8 mouse cellular contexts compared by ENCODE assay signal in the genomic region with DNA sequence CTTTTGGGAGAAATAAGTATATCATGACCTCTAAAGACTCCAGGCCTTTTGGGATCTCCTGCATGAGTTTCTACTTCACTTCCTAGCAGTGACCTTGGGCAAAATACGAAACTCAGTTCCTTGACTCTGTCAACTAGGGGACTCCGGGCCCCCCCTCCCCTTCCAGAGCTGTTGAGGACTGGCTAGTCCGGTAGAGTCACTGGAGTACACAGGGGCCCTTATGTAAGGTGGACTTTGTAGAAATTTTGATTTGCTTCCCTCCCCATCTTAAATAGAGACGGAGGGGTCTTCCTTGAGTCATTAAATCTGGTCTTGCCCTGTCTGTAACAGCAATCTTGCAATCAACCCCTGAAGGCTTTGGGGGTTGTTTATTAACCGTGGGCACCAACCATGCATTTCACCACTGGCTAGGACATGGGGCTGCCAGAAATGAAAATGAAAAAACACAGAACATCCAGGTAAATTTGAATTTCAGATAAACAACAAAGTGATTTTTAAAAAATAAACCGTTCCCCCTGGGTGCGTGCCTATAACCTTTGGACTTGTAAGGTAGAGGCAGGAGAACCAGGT. TPM values are rescaled to one million over a fixed set of nuclear protein-coding genes. Genes with fewer than 3 reads are reported as not detected.
DNase-seq lines count a peak whose midpoint lies in the region; ATAC-seq and TF ChIP-seq lines count a peak whose summit lies in the region.

No protein-coding gene starts in this region.

- H3K9ac ChIP-seq in lung, embryonic 15.5 days, result peak overlapping the region; percentile 41
- peak overlapping the region; percentile 97 for H3K9ac ChIP-seq in limb, embryonic 12.5 days (replicated peaks)

- no peak for ATAC-seq in lung, embryonic 15.5 days (ENCODE audit: borderline replicate concordance, extremely low read depth, low FRiP score, low TSS enrichment)
- no peak for ATAC-seq in limb, embryonic 12.5 days (ENCODE audit: insufficient number of reproducible peaks, insufficient read depth, low FRiP score, low TSS enrichment, low read depth)
- ATAC-seq in megakaryocyte progenitor cell, adult 5-6 weeks (replicated peaks; ENCODE audit: poor library complexity), result no peak

- H3K4me1 ChIP-seq in lung, embryonic 15.5 days, result peaks cover 34% of the 10 kb centered on the region
- peaks cover 61% of the 10 kb centered on the region for H3K4me1 ChIP-seq in hindbrain, embryonic 10.5 days (replicated peaks)
- H3K4me1 ChIP-seq in limb, embryonic 12.5 days (replicated peaks), result peaks cover 21% of the 10 kb centered on the region
- H3K4me1 ChIP-seq in small intestine, adult 2 months (ENCODE audit: control insufficient read depth, insufficient read depth, insufficient read length, low read length), result peaks cover 13% of the 10 kb centered on the region

- no peaks in the 10 kb centered on the region for H3K36me3 ChIP-seq in lung, embryonic 15.5 days
- H3K36me3 ChIP-seq in hindbrain, embryonic 10.5 days, result peaks cover 48% of the 10 kb centered on the region
- peaks cover 15% of the 10 kb centered on the region for H3K36me3 ChIP-seq in limb, embryonic 12.5 days
- H3K36me3 ChIP-seq in small intestine, adult 2 months (ENCODE audit: control insufficient read depth, insufficient read depth, low read length), result no peaks in the 10 kb centered on the region

- 56% methylated on average over 7 of the region's 7 CpGs for WGBS in lung, embryonic 15.5 days
- WGBS in hindbrain, embryonic 10.5 days, result 73% methylated on average over 7 of the region's 7 CpGs
- 66% methylated on average over 7 of the region's 7 CpGs for WGBS in limb, embryonic 12.5 days
- WGBS in small intestine, adult 2 months, result 39% methylated on average over 7 of the region's 7 CpGs

- peak overlapping the region; percentile 96 for H3K4me3 ChIP-seq in lung, embryonic 15.5 days
- H3K4me3 ChIP-seq in hindbrain, embryonic 10.5 days, result peak overlapping the region; percentile 89
- peak overlapping the region; percentile 96 for H3K4me3 ChIP-seq in limb, embryonic 12.5 days (replicated peaks)
- peak overlapping the region; percentile 99; the same call in 1 of the 2 replicates for H3K4me3 ChIP-seq in small intestine, adult 2 months (ENCODE audit: low read depth, low read length)

- no peak for TF ChIP-seq CTCF in small intestine, adult 2 months (IDR thresholded peaks at IDR 0.05; ENCODE audit: extremely low read depth, insufficient read length, insufficient replicate concordance, low read depth, low read length)

- no peak for DNase-seq in lung, postnatal 10 days
- DNase-seq in hindbrain, embryonic 10.5 days (ENCODE audit: low spot score), result no peak
- DNase-seq in adrenal gland, postnatal 36 days, result no peak
- no peak for DNase-seq in layer of hippocampus, postnatal 25 days (ENCODE audit: extremely low spot score in 1 of 2, low spot score in 1 of 2)

- TF ChIP-seq POLR2A in small intestine, adult 2 months (IDR thresholded peaks at IDR 0.05; ENCODE audit: low read depth, low read length), result no peak

- no peaks in the 10 kb centered on the region for H3K9me3 ChIP-seq in lung, embryonic 15.5 days
- no peaks in the 10 kb centered on the region for H3K9me3 ChIP-seq in hindbrain, embryonic 10.5 days
- H3K9me3 ChIP-seq in limb, embryonic 12.5 days, result no peaks in the 10 kb centered on the region

- H3K4me2 ChIP-seq in lung, embryonic 15.5 days, result peak overlapping the region; percentile 81
- peak overlapping the region; percentile 84 for H3K4me2 ChIP-seq in limb, embryonic 12.5 days

- peak overlapping the region; percentile 99 for H3K27ac ChIP-seq in lung, embryonic 15.5 days
- H3K27ac ChIP-seq in hindbrain, embryonic 10.5 days, result peak overlapping the region; percentile 100
- H3K27ac ChIP-seq in limb, embryonic 12.5 days, result peak overlapping the region; percentile 99
- H3K27ac ChIP-seq in small intestine, adult 2 months (ENCODE audit: insufficient read depth, low read depth, low read length), result no peak overlapping the region

- no peaks in the 10 kb centered on the region for H3K27me3 ChIP-seq in lung, embryonic 15.5 days
- no peaks in the 10 kb centered on the region for H3K27me3 ChIP-seq in hindbrain, embryonic 10.5 days (ENCODE audit: insufficient read depth, poor library complexity, severe bottlenecking)
- no peaks in the 10 kb centered on the region for H3K27me3 ChIP-seq in limb, embryonic 12.5 days
- no peaks in the 10 kb centered on the region for H3K27me3 ChIP-seq in small intestine, adult 2 months (ENCODE audit: control insufficient read depth, insufficient read depth, low read length)

RNA-seq across cellular contexts. Expression of gene Bcl7a, which starts 3.2 kb away (rescaled TPM):
- 21.2 and 24.6 TPM in 2 replicates for polyA plus RNA-seq in lung, embryonic 15.5 days (2015; fragmentation: Nextera tagmentation; extraction: Ambion mirVana)
- 42.9 and 48.0 TPM in 2 replicates for polyA plus RNA-seq in hindbrain, embryonic 10.5 days (2016; fragmentation: Nextera tagmentation; extraction: Ambion mirVana)
- polyA plus RNA-seq in limb, embryonic 12.5 days (2016; fragmentation: Nextera tagmentation; extraction: Ambion mirVana), result 43.4 and 45.7 TPM in 2 replicates
- 2.1 and 2.8 TPM in 2 replicates for polyA plus RNA-seq in small intestine, adult 2 months (2012; rRNA removed)
- total RNA-seq in adrenal gland, postnatal 36 days (2021), result 10 to 100 TPM in 1 of 2 experiments, 1 to 10 TPM in 1; 7.0 to 10.1 TPM
- 10 to 100 TPM; 68.7 to 70.3 TPM for total RNA-seq in layer of hippocampus, postnatal 25 days (2021)
- 16.3 and 20.0 TPM in 2 replicates for total RNA-seq in megakaryocyte progenitor cell, adult 5-6 weeks (2015)
- 14.7 and 17.5 TPM in 2 replicates for total RNA-seq in megakaryocyte progenitor cell, adult 5-6 weeks (2017)

RNA-seq across cellular contexts. Expression of gene Mlxip, which starts 47.8 kb away (rescaled TPM):
- 17.1 and 20.6 TPM in 2 replicates for polyA plus RNA-seq in lung, embryonic 15.5 days (2015; fragmentation: Nextera tagmentation; extraction: Ambion mirVana)
- 18.0 and 18.8 TPM in 2 replicates for polyA plus RNA-seq in hindbrain, embryonic 10.5 days (2016; fragmentation: Nextera tagmentation; extraction: Ambion mirVana)
- 12.8 and 15.3 TPM in 2 replicates for polyA plus RNA-seq in limb, embryonic 12.5 days (2016; fragmentation: Nextera tagmentation; extraction: Ambion mirVana)
- polyA plus RNA-seq in small intestine, adult 2 months (2012; rRNA removed), result 25.3 and 39.7 TPM in 2 replicates
- 10 to 100 TPM; 22.7 to 25.9 TPM for total RNA-seq in adrenal gland, postnatal 36 days (2021)
- 10 to 100 TPM; 16.6 to 21.6 TPM for total RNA-seq in layer of hippocampus, postnatal 25 days (2021)
- 32.6 TPM in 2 replicates for total RNA-seq in megakaryocyte progenitor cell, adult 5-6 weeks (2015)
- total RNA-seq in megakaryocyte progenitor cell, adult 5-6 weeks (2017), result 11.0 and 11.3 TPM in 2 replicates
